Mouse (Mus musculus) stomach, postnatal 0 days (tissue): ENCODE measurements around the gene Ankfn1.

Experiments
- CTCF ChIP-seq: IDR thresholded peaks from 2 replicates; pipeline ENCODE4 v1.5.1; 2016; ENCODE audit warnings: antibody characterized with exemption, low read depth, mild to moderate bottlenecking, moderate library complexity
- EP300 ChIP-seq: optimal IDR thresholded peaks from 2 replicates; pipeline ENCODE3; 2016; ENCODE audit warnings: antibody characterized with exemption

GRCm38 (mm10) chr11:89548786-89549185, 228.7 kb downstream of the Ankfn1 start:
- TF ChIP-seq CTCF (no peak), EP300 (no peak)
